Comparison of ENCODE assay signal across 8 mouse cellular contexts in genomic region chr11:70020022-70020631, GRCm38 (mm10). TPM values are rescaled to one million over a fixed set of nuclear protein-coding genes. Genes with fewer than 3 reads are reported as not detected.
DNase-seq lines count a peak whose midpoint lies in the region; ATAC-seq lines count a peak whose summit lies in the region.

No protein-coding gene starts in this region.

- peak overlapping the region; percentile 92 for H3K4me2 ChIP-seq in embryonic facial prominence, embryonic 11.5 days (ENCODE audit: low read depth, low read length)
- peak overlapping the region; percentile 94 for H3K4me2 ChIP-seq in neural tube, embryonic 14.5 days (ENCODE audit: low read depth, low read length)

- peak overlapping the region; percentile 20 for H3K4me3 ChIP-seq in embryonic facial prominence, embryonic 11.5 days (ENCODE audit: low read depth, low read length)
- peak overlapping the region; percentile 80 for H3K4me3 ChIP-seq in neural tube, embryonic 14.5 days (ENCODE audit: low read depth, low read length)

- intact Hi-C loops in heart, postnatal 10 days (cut with DNase I) = no loop called here

- H3K9ac ChIP-seq in embryonic facial prominence, embryonic 11.5 days (replicated peaks; ENCODE audit: low read length) = peak overlapping the region; percentile 41
- H3K9ac ChIP-seq in neural tube, embryonic 14.5 days (replicated peaks; ENCODE audit: low read depth, low read length) = peak overlapping the region; percentile 83

- peak overlapping the region; percentile 70 for H3K27ac ChIP-seq in embryonic facial prominence, embryonic 11.5 days (replicated peaks; ENCODE audit: low read depth, low read length)
- peak overlapping the region; percentile 95 for H3K27ac ChIP-seq in neural tube, embryonic 14.5 days (ENCODE audit: low read depth, low read length)

- H3K27me3 ChIP-seq in embryonic facial prominence, embryonic 11.5 days (ENCODE audit: control insufficient read depth, insufficient read depth, low read length) = no peaks in the 10 kb centered on the region
- no peaks in the 10 kb centered on the region for H3K27me3 ChIP-seq in neural tube, embryonic 14.5 days (ENCODE audit: control insufficient read depth, insufficient read depth, low read length)

- no peaks in the 10 kb centered on the region for H3K36me3 ChIP-seq in embryonic facial prominence, embryonic 11.5 days (replicated peaks; ENCODE audit: control insufficient read depth, insufficient read depth, low read depth, low read length)
- H3K36me3 ChIP-seq in neural tube, embryonic 14.5 days (ENCODE audit: control insufficient read depth, insufficient read depth, low read length) = no peaks in the 10 kb centered on the region

- peaks cover 11% of the 10 kb centered on the region for H3K4me1 ChIP-seq in embryonic facial prominence, embryonic 11.5 days (ENCODE audit: control insufficient read depth, insufficient read depth, low read length)
- H3K4me1 ChIP-seq in neural tube, embryonic 14.5 days (ENCODE audit: control insufficient read depth, insufficient read depth, low read length) = peaks cover 43% of the 10 kb centered on the region

- no peak for ATAC-seq in embryonic facial prominence, embryonic 11.5 days (replicated peaks; ENCODE audit: insufficient number of reproducible peaks, low FRiP score, low TSS enrichment, low read depth)
- ATAC-seq in neural tube, embryonic 14.5 days (ENCODE audit: low read depth) = no peak

- WGBS in embryonic facial prominence, embryonic 11.5 days = 10% methylated on average over 8 of the region's 8 CpGs
- 18% methylated on average over 8 of the region's 8 CpGs for WGBS in neural tube, embryonic 14.5 days

- peak; percentile 94 for DNase-seq in heart, adult 11 months
- DNase-seq in heart, postnatal 10 days = no peak
- DNase-seq in 3T3-L1 (ENCODE audit: low read depth, low spot score) = peak; percentile 68
- DNase-seq in embryonic facial prominence, embryonic 11.5 days (ENCODE audit: low spot score) = no peak
- peak; percentile 55 to 61 for DNase-seq in layer of hippocampus, postnatal 10 days (ENCODE audit: low spot score in 2 of 2)
- DNase-seq in spleen, postnatal 14 days (ENCODE audit: low spot score in 2 of 2) = no peak
- DNase-seq in testis, postnatal 14 days (ENCODE audit: low spot score) = no peak

- no peaks in the 10 kb centered on the region for H3K9me3 ChIP-seq in embryonic facial prominence, embryonic 11.5 days (replicated peaks; ENCODE audit: control insufficient read depth, low read length)
- no peaks in the 10 kb centered on the region for H3K9me3 ChIP-seq in neural tube, embryonic 14.5 days (ENCODE audit: control insufficient read depth, low read length)

RNA-seq across cellular contexts. Expression of gene Dlg4, which starts 3.4 kb away (rescaled TPM):
- 10 to 100 TPM; 11.5 to 12.0 TPM for total RNA-seq in heart, postnatal 10 days (2021)
- polyA plus RNA-seq in embryonic facial prominence, embryonic 11.5 days (2014; fragmentation: Nextera tagmentation; extraction: Ambion mirVana) = 7.6 and 11.2 TPM in 2 replicates
- 100 to 1,000 TPM; 705 to 717 TPM for total RNA-seq in layer of hippocampus, postnatal 10 days (2021)
- polyA plus RNA-seq in neural tube, embryonic 14.5 days (2014; fragmentation: Nextera tagmentation; extraction: Ambion mirVana) = 24.9 and 31.6 TPM in 2 replicates

RNA-seq across cellular contexts. Expression of gene Acadvl, which starts 4.9 kb away (rescaled TPM):
- 1,000 to 10,000 TPM; 1,260 to 1,282 TPM for total RNA-seq in heart, postnatal 10 days (2021)
- 54.2 and 57.6 TPM in 2 replicates for polyA plus RNA-seq in embryonic facial prominence, embryonic 11.5 days (2014; fragmentation: Nextera tagmentation; extraction: Ambion mirVana)
- total RNA-seq in layer of hippocampus, postnatal 10 days (2021) = 10 to 100 TPM; 55.7 to 57.6 TPM
- polyA plus RNA-seq in neural tube, embryonic 14.5 days (2014; fragmentation: Nextera tagmentation; extraction: Ambion mirVana) = 49.5 and 57.2 TPM in 2 replicates

RNA-seq across cellular contexts. Expression of gene Dvl2, which starts 19.7 kb away (rescaled TPM):
- 10 to 100 TPM in 1 of 2 experiments, 1 to 10 TPM in 1; 8.6 to 11.8 TPM for total RNA-seq in heart, postnatal 10 days (2021)
- polyA plus RNA-seq in embryonic facial prominence, embryonic 11.5 days (2014; fragmentation: Nextera tagmentation; extraction: Ambion mirVana) = 34.9 and 35.7 TPM in 2 replicates
- total RNA-seq in layer of hippocampus, postnatal 10 days (2021) = 10 to 100 TPM; 26.1 to 38.9 TPM
- 19.0 and 19.2 TPM in 2 replicates for polyA plus RNA-seq in neural tube, embryonic 14.5 days (2014; fragmentation: Nextera tagmentation; extraction: Ambion mirVana)

RNA-seq across cellular contexts. Expression of gene Phf23, which starts 24.6 kb away (rescaled TPM):
- 10 to 100 TPM; 23.1 to 27.7 TPM for total RNA-seq in heart, postnatal 10 days (2021)
- polyA plus RNA-seq in embryonic facial prominence, embryonic 11.5 days (2014; fragmentation: Nextera tagmentation; extraction: Ambion mirVana) = 57.7 and 58.0 TPM in 2 replicates
- 10 to 100 TPM; 40.1 to 43.7 TPM for total RNA-seq in layer of hippocampus, postnatal 10 days (2021)
- 28.8 and 37.8 TPM in 2 replicates for polyA plus RNA-seq in neural tube, embryonic 14.5 days (2014; fragmentation: Nextera tagmentation; extraction: Ambion mirVana)

RNA-seq across cellular contexts. Expression of gene Gabarap, which starts 29.2 kb away (rescaled TPM):
- total RNA-seq in heart, postnatal 10 days (2021) = 100 to 1,000 TPM; 275 to 295 TPM
- polyA plus RNA-seq in embryonic facial prominence, embryonic 11.5 days (2014; fragmentation: Nextera tagmentation; extraction: Ambion mirVana) = 474 and 509 TPM in 2 replicates
- 100 to 1,000 TPM; 256 to 267 TPM for total RNA-seq in layer of hippocampus, postnatal 10 days (2021)
- 609 and 643 TPM in 2 replicates for polyA plus RNA-seq in neural tube, embryonic 14.5 days (2014; fragmentation: Nextera tagmentation; extraction: Ambion mirVana)

Comparison
In these comparisons a context has a peak if more than half of its experiments do, and no peak if none do; other contexts are left out.
1. DNase-seq: peak in heart, adult 11 months (single experiment), 3T3-L1 (single experiment) and layer of hippocampus, postnatal 10 days (2 of 2); none in heart, postnatal 10 days (0 of 2), embryonic facial prominence, embryonic 11.5 days (single experiment), spleen, postnatal 14 days (0 of 2) and testis, postnatal 14 days (single experiment).
2. RNA of gene Dlg4, which starts 3.4 kb away (total RNA-seq): 705 to 717 TPM in layer of hippocampus, postnatal 10 days; 11.5 to 12.0 TPM in heart, postnatal 10 days; every median in the first group is over 10 times any median in the second.
3. RNA of gene Acadvl, which starts 4.9 kb away (total RNA-seq): 1,260 to 1,282 TPM in heart, postnatal 10 days; 55.7 to 57.6 TPM in layer of hippocampus, postnatal 10 days; every median in the first group is over 10 times any median in the second.